Mouse (Mus musculus) kidney, postnatal 0 days (tissue): ENCODE measurements around the gene Nmb. TPM values are rescaled to one million over a fixed set of nuclear protein-coding genes. Genes with fewer than 3 reads are reported as not detected.

Experiments used
- ATAC-seq: fragments of 200-750 bp; cut with Nextera tagmentation; replicated peaks from 2 replicates; pipeline ENCODE4 v1.8.0; 2017; ENCODE audit warnings: low read depth, moderate number of reproducible peaks, moderate TSS enrichment, moderate library complexity; ENCODE audit not compliant: low FRiP score
- DNase-seq: peaks from one replicate; pipeline ENCODE4 v3.0.0-alpha.2; 2016; ENCODE audit warnings: low spot score
- H3K27ac ChIP-seq: fragments of 300-500 bp; sonication (generic); 2 replicates; pipeline ENCODE4 v1.5.1; 2014; ENCODE audit warnings: mild to moderate bottlenecking
- H3K27me3 ChIP-seq: fragments of 300-500 bp; sonication (generic); 2 replicates; pipeline ENCODE4 v1.6.1; 2014; ENCODE audit warnings: low read length, mixed read lengths; ENCODE audit not compliant: insufficient read depth
- H3K36me3 ChIP-seq: fragments of 300-500 bp; sonication (generic); 2 replicates; pipeline ENCODE4 v1.6.1; 2014; ENCODE audit warnings: low read length, mixed read lengths; ENCODE audit not compliant: insufficient read depth
- H3K4me1 ChIP-seq: fragments of 300-500 bp; sonication (generic); replicated peaks from 2 replicates; pipeline ENCODE4 v1.6.1; 2014; ENCODE audit warnings: antibody characterized with exemption, low read length, mixed read lengths; ENCODE audit not compliant: insufficient read depth
- H3K4me2 ChIP-seq: fragments of 300-500 bp; sonication (generic); 2 replicates; pipeline ENCODE4 v1.6.1; 2014; ENCODE audit warnings: mild to moderate bottlenecking, low read length, moderate library complexity, mixed read lengths
- H3K4me3 ChIP-seq: fragments of 300-500 bp; sonication (generic); replicated peaks from 2 replicates; pipeline ENCODE4 v1.5.1; 2014; ENCODE audit warnings: low read depth, low read length
- H3K9ac ChIP-seq: fragments of 300-500 bp; sonication (generic); 2 replicates; pipeline ENCODE4 v1.6.1; 2014; ENCODE audit warnings: low read depth, low read length
- H3K9me3 ChIP-seq: fragments of 300-500 bp; sonication (generic); replicated peaks from 2 replicates; pipeline ENCODE4 v1.6.1; 2016; ENCODE audit warnings: low read length, inconsistent platforms, mixed read lengths
- CTCF ChIP-seq: IDR thresholded peaks from 2 replicates; pipeline ENCODE4 v1.5.1; 2016; ENCODE audit warnings: antibody characterized with exemption, low read depth, mild to moderate bottlenecking, moderate library complexity
- WGBS: fragments of 180-500 bp; shearing (Covaris S2); extraction: QIAGEN DNeasy Blood & Tissue Kit; methylation state at CpG from one replicate; pipeline ENCODE4 v1.1.7; 2014; 5-methylcytosine and 5-hydroxymethylcytosine counted together
- polyA plus RNA-seq: library from polyadenylated mRNA; unstranded; fragments of >200 nt; fragmentation: Nextera tagmentation; extraction: Ambion mirVana; gene quantifications from 2 replicates; pipeline ENCODE4 v1.2.1, GENCODE M21; 2015

Nmb gene
- polyA plus RNA-seq, 1 experiment from 2014 or later, result 10.5 TPM

DNA sequence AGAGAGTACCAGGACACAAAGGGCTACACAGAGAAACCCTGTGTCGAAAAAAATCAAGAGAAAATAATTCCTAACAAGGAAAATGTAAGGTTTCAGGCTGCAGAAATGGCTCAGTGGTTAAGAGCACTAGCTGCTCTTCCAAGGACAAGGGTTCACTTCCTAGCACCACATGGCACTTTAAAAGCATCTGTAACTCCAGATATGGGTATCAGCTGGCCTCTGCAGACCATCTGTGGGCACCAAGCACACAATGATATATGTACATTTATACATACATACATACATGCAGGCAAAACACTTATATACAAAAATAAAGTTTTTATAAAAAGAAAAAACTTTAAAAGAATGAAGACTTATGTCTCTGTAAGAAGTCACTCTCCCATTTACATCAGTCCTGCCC is 31.0 kb upstream of the Nmb start:
- DNase-seq (no peak), ATAC-seq (no peak)
- H3K36me3 ChIP-seq, result peaks cover 10% of the 10 kb centered on the region; the same call in 1 of the 2 replicates
- no peak for TF ChIP-seq CTCF
- no peak overlapping the region for H3K9ac ChIP-seq
- 91% methylated on average over 1 of the region's 1 CpGs for WGBS
- H3K9me3 ChIP-seq, result no peaks in the 10 kb centered on the region
- H3K4me3 ChIP-seq, result no peak overlapping the region
- no peaks in the 10 kb centered on the region for H3K27me3 ChIP-seq
- H3K4me1 ChIP-seq, result no peaks in the 10 kb centered on the region
- no peak overlapping the region for H3K4me2 ChIP-seq
- no peak overlapping the region for H3K27ac ChIP-seq

DNA sequence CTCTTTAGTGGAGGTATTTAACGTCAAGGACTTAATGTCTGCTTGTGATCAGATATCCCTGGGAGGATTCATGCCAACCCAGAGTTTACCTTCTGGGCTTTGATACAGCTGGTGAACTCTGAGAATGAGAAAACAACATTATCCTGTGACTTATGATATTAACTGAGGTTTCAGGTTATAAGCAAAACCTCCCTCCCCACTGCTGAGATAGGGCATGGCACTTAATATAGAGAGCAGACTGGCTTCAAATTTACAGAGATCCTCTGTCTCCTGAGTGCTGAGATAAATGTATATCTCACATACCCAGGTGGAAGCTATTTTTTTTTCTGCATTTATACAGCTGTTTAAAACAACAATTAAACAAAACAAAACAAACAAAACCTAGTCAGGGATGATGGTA is 27.9 kb upstream of the Nmb start:
- Histone ChIP-seq H3K27ac (no peak overlapping the region), H3K36me3 (peaks cover 12% of the 10 kb centered on the region; the same call in 1 of the 2 replicates), H3K4me1 (no peaks in the 10 kb centered on the region), H3K4me2 (no peak overlapping the region), H3K4me3 (no peak overlapping the region), H3K9ac (no peak overlapping the region), H3K9me3 (no peaks in the 10 kb centered on the region), H3K27me3 (no peaks in the 10 kb centered on the region)
- ATAC-seq (no peak), DNase-seq (no peak)
- WGBS, result 47% methylated on average over 1 of the region's 1 CpGs
- TF ChIP-seq CTCF, result no peak

DNA sequence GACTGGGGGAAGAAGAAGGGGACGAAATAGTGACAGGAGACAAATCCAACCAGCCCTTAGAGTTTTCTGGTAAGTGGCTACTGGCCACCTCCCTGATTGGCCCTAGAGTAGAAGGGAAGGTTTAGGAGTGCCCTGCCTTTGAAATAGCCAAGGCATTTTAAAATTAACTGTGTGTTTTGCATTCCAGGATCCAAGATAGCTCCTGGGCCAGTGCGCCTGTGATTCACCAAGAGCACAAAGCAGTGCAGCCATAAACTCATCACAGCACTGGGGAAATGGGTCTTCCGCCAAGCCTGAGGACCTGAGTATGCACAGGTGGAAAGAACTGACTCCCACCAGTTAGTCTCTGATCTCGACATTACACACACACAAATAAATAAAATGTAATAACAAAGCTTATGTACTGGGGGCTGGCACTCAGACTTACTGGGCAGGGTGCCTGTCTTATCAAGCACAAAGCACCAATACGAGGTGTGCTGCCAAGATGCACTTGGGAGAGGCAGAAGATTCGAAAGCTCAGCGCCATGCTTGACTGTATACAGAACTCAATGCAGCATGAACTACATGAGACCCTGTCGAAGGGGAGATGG is 26.8 kb upstream of the Nmb start:
- H3K27ac ChIP-seq, result no peak overlapping the region
- no peak for TF ChIP-seq CTCF
- 78% methylated on average over 8 of the region's 8 CpGs for WGBS
- no peaks in the 10 kb centered on the region for H3K27me3 ChIP-seq
- no peak overlapping the region for H3K4me3 ChIP-seq
- peaks cover 19% of the 10 kb centered on the region; the same call in 1 of the 2 replicates for H3K36me3 ChIP-seq
- ATAC-seq (no peak), DNase-seq (no peak)
- H3K9ac ChIP-seq, result no peak overlapping the region
- H3K9me3 ChIP-seq, result no peaks in the 10 kb centered on the region
- H3K4me1 ChIP-seq, result no peaks in the 10 kb centered on the region
- no peak overlapping the region for H3K4me2 ChIP-seq

DNA sequence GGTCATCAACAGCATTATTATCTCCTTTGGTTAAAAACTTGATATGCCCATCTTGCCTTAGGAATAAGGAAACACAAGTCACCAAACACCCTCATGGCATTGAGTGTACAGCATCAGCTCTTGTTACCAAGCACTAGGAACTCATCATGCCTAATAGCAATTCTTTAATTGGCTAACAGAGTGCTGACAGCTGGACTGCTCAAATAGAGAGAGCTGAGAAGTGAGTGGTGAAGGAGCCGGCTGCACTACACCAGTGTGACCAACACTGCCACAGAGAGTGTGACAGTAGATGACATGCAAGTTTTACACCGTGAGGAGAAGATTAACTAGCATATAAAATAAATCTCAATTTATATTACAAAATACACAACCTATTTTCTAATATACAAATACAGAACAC is 18.3 kb upstream of the Nmb start:
- Histone ChIP-seq H3K9me3 (no peaks in the 10 kb centered on the region), H3K27ac (no peak overlapping the region), H3K36me3 (0 out of 2 replicates have a peak, but pooled peaks cover 31% of the 10 kb centered on the region), H3K4me2 (no peak overlapping the region), H3K27me3 (no peaks in the 10 kb centered on the region), H3K4me3 (no peak overlapping the region), H3K9ac (no peak overlapping the region), H3K4me1 (no peaks in the 10 kb centered on the region)
- no peak for TF ChIP-seq CTCF
- WGBS, result 91% methylated on average over 2 of the region's 2 CpGs
- no peak for DNase-seq
- no peak for ATAC-seq

GRCm38 (mm10) chr7:80919647-80920008 is 14.8 kb upstream of the Nmb start:
- no peak for ATAC-seq
- Histone ChIP-seq H3K27ac (no peak overlapping the region), H3K4me3 (no peak overlapping the region), H3K4me1 (no peaks in the 10 kb centered on the region), H3K27me3 (no peaks in the 10 kb centered on the region), H3K9ac (no peak overlapping the region), H3K9me3 (no peaks in the 10 kb centered on the region), H3K36me3 (peaks cover 32% of the 10 kb centered on the region), H3K4me2 (no peak overlapping the region)
- WGBS, result 81% methylated on average over 5 of the region's 5 CpGs
- TF ChIP-seq CTCF, result no peak
- no peak for DNase-seq

GRCm38 (mm10) chr7:80918982-80919646 is 14.2 kb upstream of the Nmb start:
- 71% methylated on average over 8 of the region's 8 CpGs for WGBS
- Histone ChIP-seq H3K9ac (no peak overlapping the region), H3K36me3 (peaks cover 32% of the 10 kb centered on the region), H3K27ac (no peak overlapping the region), H3K4me3 (no peak overlapping the region), H3K27me3 (no peaks in the 10 kb centered on the region), H3K4me1 (no peaks in the 10 kb centered on the region), H3K4me2 (no peak overlapping the region), H3K9me3 (no peaks in the 10 kb centered on the region)
- no peak for DNase-seq
- no peak for TF ChIP-seq CTCF
- ATAC-seq, result no peak
